Comparison of ENCODE assay signal across 24 mouse cellular contexts in genomic region chr11:85453598-85454304, GRCm38 (mm10).
DNase-seq lines count a peak whose midpoint lies in the region; ATAC-seq and TF ChIP-seq lines count a peak whose summit lies in the region.
"Had no signal": no experiment of that assay in that cellular context is flagged by ENCODE, and none has a peak within 500 bp of the region (broad histone marks: within the 10 kb centered on the region; RNA-seq: fewer than 3 reads in every experiment).

No protein-coding gene starts in this region.

- no peak overlapping the region for H3K27ac ChIP-seq in embryonic facial prominence, embryonic 10.5 days (replicated peaks)
- H3K27ac ChIP-seq: hindbrain, embryonic 10.5 days; hindbrain, postnatal 0 days; limb, embryonic 12.5 days; midbrain, embryonic 15.5 days; stomach, postnatal 0 days had no signal

- DNase-seq in CD4-positive helper T cell, adult 2 months (ENCODE audit: low read depth, low spot score) = peak; percentile 39
- DNase-seq in naive thymus-derived CD4-positive, alpha-beta T cell, adult 2 months (ENCODE audit: low read depth) = peak; percentile 18
- DNase-seq in thymus, postnatal 14 days = peak; percentile 55
- no peak for DNase-seq in lung, adult 2 months
- no peak for DNase-seq in heart, adult 9 months (ENCODE audit: low spot score in 2 of 2)
- DNase-seq in adrenal gland, postnatal 10 days = no peak
- no peak for DNase-seq in embryonic facial prominence, embryonic 10.5 days (ENCODE audit: low spot score)
- DNase-seq: adrenal gland, postnatal 36 days; cerebellum, adult 9-11 months; gastrocnemius, postnatal 14 days; heart, adult 11 months; heart, postnatal 10 days; kidney, adult 11 months; kidney, postnatal 4 days; liver, postnatal 0 days; lung, postnatal 10 days had no signal

- no peak overlapping the region for H3K4me3 ChIP-seq in lung, adult 2 months (replicated peaks; ENCODE audit: extremely low read depth, low read depth, low read length)
- H3K4me3 ChIP-seq in embryonic facial prominence, embryonic 10.5 days = no peak overlapping the region
- H3K4me3 ChIP-seq: heart, embryonic 12.5 days; hindbrain, embryonic 10.5 days; limb, embryonic 12.5 days; midbrain, embryonic 15.5 days had no signal

- TF ChIP-seq POLR2A in lung, adult 2 months (IDR thresholded peaks at IDR 0.05; ENCODE audit: borderline replicate concordance, extremely low read depth, low read depth, low read length) = no peak

- no peak for TF ChIP-seq CTCF in lung, adult 2 months (IDR thresholded peaks at IDR 0.05; ENCODE audit: insufficient read depth, low read length)

- H3K4me1 ChIP-seq in lung, adult 2 months (ENCODE audit: control insufficient read depth, insufficient read depth, low read length) = no peaks in the 10 kb centered on the region
- peaks cover 4% of the 10 kb centered on the region; the same call in 1 of the 2 replicates for H3K4me1 ChIP-seq in embryonic facial prominence, embryonic 10.5 days
- H3K4me1 ChIP-seq: hindbrain, embryonic 10.5 days; limb, embryonic 12.5 days; midbrain, embryonic 15.5 days had no signal

- 69% methylated on average over 8 of the region's 8 CpGs for WGBS in lung, adult 2 months
- WGBS in embryonic facial prominence, embryonic 10.5 days = 74% methylated on average over 8 of the region's 8 CpGs

- peak; percentile 79 for ATAC-seq in activated CD4-positive, CD25-positive, alpha-beta regulatory T cell, adult 4 months
- ATAC-seq: forebrain, embryonic 16.5 days; hindbrain, postnatal 0 days; liver, postnatal 0 days; midbrain, embryonic 15.5 days had no signal

- no peaks in the 10 kb centered on the region for H3K9me3 ChIP-seq in embryonic facial prominence, embryonic 10.5 days
- H3K9me3 ChIP-seq: heart, embryonic 12.5 days; hindbrain, embryonic 10.5 days; limb, embryonic 12.5 days; midbrain, embryonic 15.5 days had no signal

- no peaks in the 10 kb centered on the region for H3K36me3 ChIP-seq in embryonic facial prominence, embryonic 10.5 days (replicated peaks)
- H3K36me3 ChIP-seq: heart, embryonic 12.5 days; hindbrain, embryonic 10.5 days; limb, embryonic 12.5 days; midbrain, embryonic 15.5 days had no signal

- H3K27me3 ChIP-seq in embryonic facial prominence, embryonic 10.5 days (replicated peaks; ENCODE audit: low read depth, poor library complexity, severe bottlenecking) = no peaks in the 10 kb centered on the region
- H3K27me3 ChIP-seq: heart, embryonic 12.5 days; limb, embryonic 12.5 days; midbrain, embryonic 15.5 days had no signal

Comparison
In these comparisons a context has a peak if more than half of its experiments do, and no peak if none do; other contexts are left out.
1. DNase-seq: peak in CD4-positive helper T cell, adult 2 months (single experiment), naive thymus-derived CD4-positive, alpha-beta T cell, adult 2 months (single experiment) and thymus, postnatal 14 days (single experiment); none in lung, adult 2 months (single experiment), heart, adult 9 months (0 of 2), adrenal gland, postnatal 10 days (single experiment) and embryonic facial prominence, embryonic 10.5 days (single experiment).